Comparison of ENCODE assay signal across 20 mouse cellular contexts in the genomic region with DNA sequence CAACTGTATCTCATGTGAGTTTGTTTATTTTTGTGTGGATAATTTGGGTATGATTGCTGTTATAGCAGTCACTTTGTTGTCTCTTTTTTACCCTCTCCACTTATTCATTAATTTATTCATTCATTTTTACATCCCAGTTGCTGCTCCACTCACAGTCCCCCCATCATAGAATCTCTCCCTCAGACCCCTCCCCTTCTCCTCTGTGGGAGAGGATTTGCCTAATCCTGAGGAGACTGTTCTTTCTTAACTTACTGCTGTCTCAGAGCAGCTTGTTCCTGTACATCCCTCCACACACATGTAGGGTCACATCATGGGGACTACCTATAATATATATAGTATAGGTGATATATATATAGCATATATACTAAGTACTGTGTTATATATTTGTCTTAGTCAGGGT. TPM values are rescaled to one million over a fixed set of nuclear protein-coding genes. Genes with fewer than 3 reads are reported as not detected.
"Had no signal": no experiment of that assay in that cellular context is flagged by ENCODE, and none has a peak within 500 bp of the region (broad histone marks: within the 10 kb centered on the region; RNA-seq: fewer than 3 reads in every experiment).

No protein-coding gene starts in this region.

- H3K27ac ChIP-seq: layer of hippocampus, adult 2 months; limb, embryonic 13.5 days; liver, embryonic 14.5 days had no signal

- H3K4me2 ChIP-seq: limb, embryonic 13.5 days had no signal

- H3K36me3 ChIP-seq: limb, embryonic 13.5 days had no signal

- H3K9ac ChIP-seq: limb, embryonic 13.5 days; liver, embryonic 14.5 days had no signal

- DNase-seq: kidney, adult 18-20 months; kidney, postnatal 10 days; kidney, postnatal 4 days; lung, adult 18-20 months; right cerebral cortex, postnatal 14 days; thymus, postnatal 4 days had no signal

- H3K27me3 ChIP-seq: limb, embryonic 13.5 days had no signal

- H3K4me1 ChIP-seq: limb, embryonic 13.5 days had no signal

- H3K4me3 ChIP-seq: limb, embryonic 13.5 days had no signal

RNA-seq across cellular contexts. Expression of gene Wdr20rt, which starts 3.7 kb away (rescaled TPM):
- total RNA-seq: layer of hippocampus, postnatal 10 days; left cerebral cortex, postnatal 10 days; left cerebral cortex, postnatal 4 days; liver, adult 2 months; megakaryocyte-erythroid progenitor cell, adult 5-6 weeks had no signal
- polyA plus RNA-seq: kidney, embryonic 14.5 days; limb, embryonic 13.5 days; liver, adult 2 months; liver, embryonic 14.5 days; lung, embryonic 16.5 days; neural tube, embryonic 11.5 days; small intestine, adult 2 months; stomach, embryonic 16.5 days; thymus, postnatal 0 days had no signal
